Mouse (Mus musculus): ENCODE data around the gene Ston1.

- TF ChIP-seq POLR2A (IDR thresholded peaks at IDR 0.05; ENCODE audit: low read depth, low read length) (no peak), CTCF (IDR thresholded peaks at IDR 0.05; ENCODE audit: extremely low read depth, insufficient read depth, insufficient read length, insufficient replicate concordance) (no peak)
Measured at GRCm38 (mm10) chr17:88606056-88606455, 8.6 kb downstream of the Ston1 start.

All from spleen, adult 2 months (tissue).